Mouse (Mus musculus) left cerebral cortex, adult 9 months (tissue): ENCODE measurements around the gene Slc7a8.

Experiments
- DNase-seq, 2 experiments: peaks; one replicate each; pipeline ENCODE4 v3.0.0; 2022; ENCODE audit warnings: low spot score in 2 of 2

The Slc7a8 gene

GRCm38 (mm10) chr14:54737634-54738033 is 44.1 kb downstream of the Slc7a8 start:
- no peak for DNase-seq

- peak in 1 of 2 experiments; percentile 68 for DNase-seq
Measured at GRCm38 (mm10) chr14:54736555-54737552, 44.9 kb downstream of the Slc7a8 start.

- DNase-seq, result no peak
Measured at GRCm38 (mm10) chr14:54735221-54735620, 46.5 kb downstream of the Slc7a8 start.

GRCm38 (mm10) chr14:54734004-54734403 is 47.7 kb downstream of the Slc7a8 start:
- DNase-seq, result no peak

DNA sequence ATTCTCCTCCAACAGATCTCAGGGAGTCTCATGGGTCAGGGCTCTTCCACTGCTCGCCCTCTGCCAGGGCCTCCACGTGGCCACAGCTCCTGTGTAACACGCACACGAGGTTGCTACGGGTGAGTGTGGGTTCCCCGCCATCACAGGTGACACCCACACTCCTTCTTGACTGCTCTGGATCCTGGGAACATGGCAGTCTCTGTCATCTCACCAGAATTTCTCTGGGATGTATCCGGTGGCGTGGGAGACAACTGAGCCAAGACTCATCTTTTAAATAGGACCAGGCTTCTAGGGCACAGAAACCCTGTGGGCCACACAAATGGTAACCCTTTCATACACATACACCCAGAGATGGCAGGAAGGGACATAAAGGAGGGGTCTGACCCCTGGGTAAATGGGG is 49.5 kb downstream of the Slc7a8 start:
- no peak for DNase-seq

GRCm38 (mm10) chr14:54730305-54730704 is 51.4 kb downstream of the Slc7a8 start:
- peak in 1 of 2 experiments; percentile 64 for DNase-seq

GRCm38 (mm10) chr14:54728823-54729653 is 52.7 kb downstream of the Slc7a8 start:
- DNase-seq, result peak in 1 of 2 experiments; percentile 42

DNA sequence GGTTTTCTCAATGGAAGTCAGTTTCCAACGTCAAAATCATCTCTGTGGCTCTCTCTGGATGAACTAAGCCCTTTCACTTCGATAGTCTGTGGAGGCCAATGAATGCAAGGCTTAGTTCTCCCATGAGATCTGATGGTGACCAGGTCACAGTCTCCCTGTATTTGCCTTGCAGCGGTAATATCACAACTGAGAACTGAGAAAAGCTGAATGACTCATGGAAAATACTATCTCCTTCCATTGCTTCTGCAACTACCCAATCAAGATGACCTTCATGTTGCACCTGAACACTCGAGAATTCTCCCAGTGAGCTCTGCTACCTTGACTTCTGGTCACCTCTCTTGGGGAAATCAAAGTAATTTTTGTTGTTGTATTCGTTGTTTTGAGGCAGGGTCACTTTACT is 54.2 kb downstream of the Slc7a8 start:
- no peak for DNase-seq

DNA sequence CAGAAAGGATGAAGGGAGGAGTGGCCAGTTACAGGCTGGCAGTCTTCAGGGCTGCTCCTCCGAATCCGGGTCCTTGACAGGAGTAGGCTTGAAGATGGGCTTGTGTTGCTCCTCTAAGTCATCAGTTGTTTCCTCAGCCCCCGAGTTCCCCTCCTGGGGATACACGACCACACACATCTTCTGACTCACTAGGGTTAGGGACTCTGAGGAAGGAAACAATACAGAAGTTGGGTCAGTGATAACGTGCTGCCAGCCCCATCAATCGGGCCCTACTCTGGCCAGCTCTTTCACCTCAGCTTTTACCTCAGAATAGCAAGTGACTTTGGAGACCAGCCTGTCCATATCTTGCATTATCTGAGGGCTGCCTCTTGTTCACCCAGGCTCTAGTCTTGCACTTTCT is 57.7 kb downstream of the Slc7a8 start:
- DNase-seq, result no peak

DNA sequence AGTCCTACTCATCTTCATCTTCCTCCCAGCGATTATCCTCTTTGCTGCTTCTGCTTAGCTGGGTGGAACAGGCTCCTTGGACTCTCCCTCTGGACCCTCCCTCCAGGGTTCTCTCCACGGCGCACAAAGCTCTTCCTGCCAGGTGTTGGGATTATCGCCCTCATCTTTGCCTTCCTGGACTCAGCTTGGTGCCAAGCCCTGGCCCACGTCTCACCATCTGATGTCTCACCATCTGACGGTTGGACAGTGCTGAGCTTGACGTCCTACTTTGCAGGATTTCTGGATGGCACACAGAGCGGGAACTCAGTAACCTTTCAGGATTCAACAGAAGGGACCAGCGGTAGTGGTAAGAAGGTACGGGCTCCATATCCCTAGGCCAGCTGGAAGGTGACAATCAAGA is 60.0 kb downstream of the Slc7a8 start:
- DNase-seq, result no peak

GRCm38 (mm10) chr14:54720654-54721350 is 60.9 kb downstream of the Slc7a8 start:
- DNase-seq, result no peak

GRCm38 (mm10) chr14:54720041-54720440 is 61.7 kb downstream of the Slc7a8 start:
- DNase-seq, result no peak

- no peak for DNase-seq
Measured at GRCm38 (mm10) chr14:54715402-54715801, 66.3 kb downstream of the Slc7a8 start.

- DNase-seq, result no peak
Measured at GRCm38 (mm10) chr14:54714617-54715081, 67.1 kb downstream of the Slc7a8 start.

DNA sequence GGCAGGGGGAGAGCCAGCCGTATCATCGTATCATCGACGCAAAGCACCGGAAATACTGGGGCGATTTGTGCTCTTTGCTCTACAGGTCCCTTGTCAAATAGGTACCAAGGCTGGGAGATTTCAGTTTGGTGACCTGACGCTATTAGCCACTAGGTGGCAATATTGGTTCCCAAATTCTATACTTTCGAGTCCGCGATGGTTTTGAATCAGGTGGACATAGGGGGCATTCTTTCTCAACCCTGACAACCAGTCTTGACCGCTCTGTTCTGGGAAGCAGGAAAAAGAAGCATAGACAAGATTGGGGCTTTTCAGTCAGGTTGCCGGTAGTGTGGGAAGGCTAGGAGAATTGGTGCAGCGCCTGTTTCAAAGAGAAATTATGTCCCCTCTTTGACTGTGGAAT is 67.6 kb downstream of the Slc7a8 start:
- DNase-seq, result peak in 1 of 2 experiments; percentile 91

DNA sequence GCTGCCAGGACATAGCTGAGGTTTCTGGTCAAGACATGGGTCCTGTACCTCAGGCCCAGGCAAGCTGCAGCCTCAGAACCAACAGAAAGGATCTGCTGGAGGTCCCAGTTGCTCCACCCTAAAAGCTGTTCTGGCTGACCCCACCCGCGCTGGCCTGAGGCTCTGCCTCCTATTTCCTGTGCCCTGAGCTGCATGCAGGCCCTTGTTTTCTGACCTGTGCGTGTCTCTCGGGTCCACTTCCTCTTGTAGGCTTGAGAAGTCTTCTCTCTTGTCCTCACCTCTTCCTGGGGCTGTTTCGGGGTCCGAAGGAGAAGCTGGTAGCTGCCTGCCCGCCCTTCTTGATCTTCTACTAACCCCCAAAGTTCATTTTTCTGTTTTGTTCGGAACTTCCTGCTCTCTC is 68.9 kb downstream of the Slc7a8 start:
- DNase-seq, result no peak

- no peak for DNase-seq
Measured at GRCm38 (mm10) chr14:54712074-54712473, 69.7 kb downstream of the Slc7a8 start, which contains the start of gene Cebpe. Gene Cebpe (minus strand): TSS chr14:54712174.

DNA sequence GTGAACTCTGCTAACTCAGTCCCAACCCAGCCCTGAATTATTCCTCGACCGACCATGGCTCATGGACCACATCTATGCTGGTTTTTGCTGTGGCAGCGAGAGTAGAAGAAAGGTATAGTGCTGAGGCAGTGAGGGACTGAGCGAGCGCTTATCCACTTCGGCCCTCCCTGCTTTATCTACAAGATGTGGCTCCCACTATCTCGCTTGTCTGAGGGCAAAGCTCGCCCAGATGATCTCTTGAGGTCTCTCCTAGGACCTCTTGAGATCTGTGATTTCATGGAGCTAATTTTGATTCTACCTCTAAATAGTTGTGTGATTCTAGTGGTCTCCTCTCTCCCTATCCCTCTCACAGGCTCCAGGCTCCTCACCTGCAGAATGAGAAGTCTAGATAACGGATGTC is 72.7 kb downstream of the Slc7a8 start:
- no peak for DNase-seq

DNA sequence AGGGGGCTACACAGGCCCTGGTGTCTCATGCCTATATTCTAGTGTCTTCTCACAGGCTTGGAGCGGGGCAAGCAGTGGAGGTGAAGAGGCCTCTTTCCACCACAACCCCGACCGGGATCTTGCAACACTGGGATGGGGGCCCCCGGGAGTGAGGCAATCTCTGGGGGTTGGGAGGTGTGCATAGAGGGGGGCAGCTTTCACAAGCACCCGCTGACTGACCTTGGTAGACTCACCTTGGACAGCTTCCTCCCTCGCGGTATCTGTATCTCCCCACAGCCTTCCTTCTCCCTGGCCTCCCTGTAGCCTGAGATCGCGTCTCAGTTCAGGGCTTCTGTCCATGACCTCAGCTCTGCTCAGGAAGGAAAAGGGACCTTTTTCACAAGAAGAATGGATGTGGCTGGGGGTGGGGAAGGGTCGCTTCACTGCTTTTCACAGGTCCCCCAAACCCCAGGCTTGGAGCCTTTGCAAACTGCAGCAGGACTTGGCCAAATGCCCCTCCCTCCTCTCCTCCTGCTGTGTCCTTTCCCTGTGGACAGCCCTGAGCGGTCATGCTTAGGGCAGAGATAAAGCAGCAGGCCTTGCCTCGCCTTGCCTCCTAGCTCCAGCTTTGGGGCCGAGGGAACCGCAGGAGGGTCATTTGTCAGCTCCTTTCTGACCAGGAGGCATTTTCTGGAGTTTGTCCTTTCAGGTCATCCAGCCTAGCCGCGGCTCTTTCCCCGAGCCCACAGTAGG is 75.0 kb downstream of the Slc7a8 start:
- no peak for DNase-seq

DNA sequence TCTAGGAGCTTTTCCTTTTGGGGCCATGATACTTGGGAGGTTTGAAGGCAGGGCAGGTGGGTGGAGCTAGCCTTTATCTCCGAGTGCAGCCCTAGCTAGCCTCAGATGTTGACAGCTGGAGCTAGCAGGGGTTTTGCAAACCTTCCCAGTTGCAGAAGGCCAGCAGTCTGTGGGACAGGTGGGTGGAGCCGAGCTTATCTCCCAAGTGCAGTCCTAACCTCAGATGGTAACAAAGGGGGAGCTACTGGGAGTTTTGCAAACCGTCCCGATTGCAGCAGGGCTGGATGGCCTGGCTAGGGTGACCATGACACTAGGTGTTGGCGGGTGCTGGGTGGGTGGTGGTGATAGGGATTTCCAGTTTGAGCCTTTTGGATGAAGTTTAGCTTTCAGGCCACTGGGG is 75.9 kb downstream of the Slc7a8 start:
- no peak for DNase-seq

GRCm38 (mm10) chr14:54703207-54703606 is 78.5 kb downstream of the Slc7a8 start:
- DNase-seq, result no peak
